Comparison of ENCODE assay signal across 10 mouse cellular contexts in the genomic region with DNA sequence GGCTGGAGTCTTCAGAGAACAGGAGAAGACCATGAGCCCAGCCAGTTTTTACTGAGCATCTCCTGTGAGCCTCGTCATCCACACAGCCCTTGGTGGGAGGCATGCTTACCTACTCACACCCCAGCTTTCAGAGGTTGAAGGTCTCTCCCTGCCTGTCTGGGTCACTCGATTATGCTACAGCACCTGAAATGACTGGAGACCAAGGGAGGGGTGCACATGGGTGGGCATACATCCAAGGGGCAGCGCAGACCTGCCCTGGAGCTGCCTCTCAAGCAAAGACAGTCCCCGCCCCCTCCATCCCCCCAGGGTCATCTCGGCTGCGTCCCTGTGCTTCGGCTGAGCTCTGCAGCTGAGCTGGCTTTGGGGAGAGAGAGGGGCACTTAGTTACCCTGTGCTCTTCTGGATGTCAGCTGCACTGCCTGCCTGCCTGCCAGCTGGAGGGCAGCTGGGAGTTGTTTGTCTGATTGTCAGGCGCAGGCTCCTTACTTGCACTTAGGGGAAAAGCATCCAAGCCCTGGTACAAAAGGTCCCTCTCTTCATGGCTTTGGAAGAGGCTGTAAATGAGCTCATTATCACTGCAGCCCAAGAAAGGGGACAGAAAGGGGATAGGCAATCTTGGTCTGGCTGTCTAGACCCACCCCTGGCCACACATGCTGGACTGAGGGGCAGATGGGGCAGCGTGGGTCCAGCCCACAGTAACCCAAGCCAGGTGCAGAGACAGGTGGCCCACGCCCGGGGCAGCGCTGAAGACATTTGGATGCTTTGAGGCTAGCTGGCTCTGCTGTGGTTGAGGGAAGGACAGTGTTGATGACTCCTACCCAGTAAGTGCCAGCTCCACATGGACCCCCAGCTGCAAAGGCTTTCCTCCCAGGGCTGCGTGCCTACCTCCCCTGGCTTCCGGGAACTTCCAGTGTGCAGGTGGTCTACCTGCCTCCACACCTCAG. TPM values are rescaled to one million over a fixed set of nuclear protein-coding genes. Genes with fewer than 3 reads are reported as not detected.
A peak's percentile ranks its signal among the peaks of the same experiment; 100 is the strongest.
DNase-seq lines count a peak whose midpoint lies in the region; TF ChIP-seq lines count a peak whose summit lies in the region.
"Had no signal": no experiment of that assay in that cellular context is flagged by ENCODE, and none has a peak within 500 bp of the region (broad histone marks: within the 10 kb centered on the region; RNA-seq: fewer than 3 reads in every experiment).

No protein-coding gene starts in this region.

- H3K4me3 ChIP-seq in cortical plate, adult 2 months (ENCODE audit: insufficient read depth, low read length) = no peak overlapping the region

- intact Hi-C loops in heart, postnatal 25 days (cut with DNase I) = no loop called here
- intact Hi-C loops in gastrocnemius, postnatal 36 days (cut with DNase I) = no loop called here

- no peak for TF ChIP-seq POLR2A in cortical plate, adult 2 months (IDR thresholded peaks at IDR 0.05; ENCODE audit: extremely low read depth, insufficient read depth, low read length)

- peak overlapping the region; percentile 55; the same call in 1 of the 2 replicates for H3K27ac ChIP-seq in cortical plate, adult 2 months (ENCODE audit: insufficient read depth, low read length)
- H3K27ac ChIP-seq: liver, embryonic 14.5 days had no signal

- DNase-seq in heart, adult 11 months = peak; percentile 97
- no peak for DNase-seq in heart, postnatal 25 days (ENCODE audit: low spot score)
- DNase-seq in frontal cortex, postnatal 10 days (ENCODE audit: low spot score in 2 of 2) = peak; percentile 50 to 67
- DNase-seq in mesoderm, embryonic 11.5 days (ENCODE audit: low read depth, low spot score) = peak; percentile 61
- DNase-seq in T-cell, adult 2 months (ENCODE audit: low spot score) = no peak
- no peak for DNase-seq in adipocyte (ENCODE audit: low spot score)
- DNase-seq in gastrocnemius, postnatal 36 days = no peak

- TF ChIP-seq CTCF in cortical plate, adult 2 months (IDR thresholded peaks at IDR 0.05; ENCODE audit: extremely low read depth, insufficient read depth, low read length) = no peak

- H3K4me1 ChIP-seq in cortical plate, adult 2 months (ENCODE audit: control insufficient read depth, insufficient read depth, low read length) = peaks cover 14% of the 10 kb centered on the region

RNA-seq across cellular contexts. Expression of a gene that starts 43.4 kb away (rescaled TPM):
- not detected for total RNA-seq in heart, postnatal 25 days (2021)
- 0.30 and 0.44 TPM in 2 replicates for polyA plus RNA-seq in cortical plate, adult 2 months (2012; rRNA removed)
- not detected for total RNA-seq in gastrocnemius, postnatal 36 days (2021)
- total RNA-seq: CH12.LX had no signal

Comparison
In these comparisons a context has a peak if more than half of its experiments do, and no peak if none do; other contexts are left out.
1. DNase-seq: peak in heart, adult 11 months (single experiment), frontal cortex, postnatal 10 days (2 of 2) and mesoderm, embryonic 11.5 days (single experiment); none in heart, postnatal 25 days (single experiment), T-cell, adult 2 months (single experiment), adipocyte (single experiment) and gastrocnemius, postnatal 36 days (0 of 2).